20 mouse cellular contexts compared by ENCODE assay signal in the genomic region with DNA sequence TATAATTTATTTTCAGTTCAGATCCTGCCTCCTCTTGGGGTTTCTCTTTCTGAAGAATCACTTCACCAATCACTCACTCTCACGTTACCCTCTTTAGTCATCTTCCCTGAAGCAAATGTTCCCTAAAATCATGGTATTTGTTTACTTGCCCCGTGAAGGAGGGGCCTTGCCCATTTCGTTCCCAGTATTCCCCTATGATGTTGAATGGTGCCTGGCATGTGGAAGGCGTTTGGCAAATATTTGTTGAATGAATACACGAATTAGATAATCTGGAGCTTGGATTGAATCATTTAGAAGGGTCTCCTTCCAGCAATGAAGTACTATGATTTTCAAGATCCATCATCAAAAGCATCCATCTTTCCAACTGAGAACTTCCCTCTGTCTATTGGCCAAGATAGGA.
A peak's percentile ranks its signal among the peaks of the same experiment; 100 is the strongest.
DNase-seq lines count a peak whose midpoint lies in the region; ATAC-seq and TF ChIP-seq lines count a peak whose summit lies in the region.
"Had no signal": no experiment of that assay in that cellular context is flagged by ENCODE, and none has a peak within 500 bp of the region (broad histone marks: within the 10 kb centered on the region; RNA-seq: fewer than 3 reads in every experiment).

No protein-coding gene starts in this region.

- no peaks in the 10 kb centered on the region for H3K9me3 ChIP-seq in heart, embryonic 12.5 days (replicated peaks)
- H3K9me3 ChIP-seq in lung, embryonic 14.5 days (ENCODE audit: low read depth, low read length) = no peaks in the 10 kb centered on the region
- no peaks in the 10 kb centered on the region for H3K9me3 ChIP-seq in lung, postnatal 0 days (ENCODE audit: low read length)
- no peaks in the 10 kb centered on the region for H3K9me3 ChIP-seq in hindbrain, embryonic 16.5 days (ENCODE audit: control insufficient read depth, low read length)
- H3K9me3 ChIP-seq: intestine, embryonic 15.5 days; liver, embryonic 13.5 days; midbrain, embryonic 13.5 days; neural tube, embryonic 13.5 days had no signal

- no peak for ATAC-seq in heart, embryonic 12.5 days (ENCODE audit: insufficient number of reproducible peaks, low FRiP score)
- peak; percentile 5; the same call in 1 of the 2 replicates for ATAC-seq in lung, embryonic 14.5 days (ENCODE audit: insufficient read depth)
- peak; percentile 17 for ATAC-seq in lung, postnatal 0 days
- ATAC-seq in hindbrain, embryonic 16.5 days = no peak
- ATAC-seq: forebrain, embryonic 16.5 days; hindbrain, postnatal 0 days; midbrain, embryonic 13.5 days had no signal

- intact Hi-C loops in heart, postnatal 10 days (cut with DNase I) = no loop called here

- WGBS in heart, embryonic 12.5 days = 69% methylated on average over 5 of the region's 5 CpGs
- WGBS in lung, embryonic 14.5 days = 29% methylated on average over 5 of the region's 5 CpGs
- 35% methylated on average over 5 of the region's 5 CpGs for WGBS in lung, postnatal 0 days
- WGBS in hindbrain, embryonic 16.5 days = 67% methylated on average over 5 of the region's 5 CpGs

- no peak overlapping the region for H3K9ac ChIP-seq in heart, embryonic 12.5 days
- H3K9ac ChIP-seq in lung, embryonic 14.5 days = no peak overlapping the region
- H3K9ac ChIP-seq in lung, postnatal 0 days (replicated peaks; ENCODE audit: low read depth) = no peak overlapping the region
- no peak overlapping the region for H3K9ac ChIP-seq in hindbrain, embryonic 16.5 days (ENCODE audit: low read depth, low read length)
- H3K9ac ChIP-seq: intestine, embryonic 15.5 days; liver, embryonic 13.5 days; midbrain, embryonic 13.5 days; neural tube, embryonic 13.5 days had no signal

- no peak for TF ChIP-seq CTCF in lung, embryonic 14.5 days (IDR thresholded peaks at IDR 0.05; ENCODE audit: low read depth)
- TF ChIP-seq CTCF in lung, postnatal 0 days (IDR thresholded peaks at IDR 0.05) = no peak

- H3K27ac ChIP-seq in heart, embryonic 12.5 days (ENCODE audit: poor library complexity, severe bottlenecking) = peak overlapping the region; percentile 19; the same call in 1 of the 2 replicates
- no peak overlapping the region for H3K27ac ChIP-seq in lung, embryonic 14.5 days (ENCODE audit: low read depth)
- H3K27ac ChIP-seq in lung, postnatal 0 days (ENCODE audit: low read length) = 0 out of 2 replicates have a peak overlapping the region, but pooled peaks have one; percentile 10
- H3K27ac ChIP-seq in hindbrain, embryonic 16.5 days (ENCODE audit: low read depth, low read length) = no peak overlapping the region
- H3K27ac ChIP-seq: hindbrain, postnatal 0 days; intestine, embryonic 15.5 days; liver, embryonic 13.5 days; macrophage; midbrain, embryonic 13.5 days; neural tube, embryonic 13.5 days had no signal

- TF ChIP-seq EP300 in lung, postnatal 0 days (IDR thresholded peaks at IDR 0.05) = no peak

- no peaks in the 10 kb centered on the region for H3K36me3 ChIP-seq in heart, embryonic 12.5 days
- H3K36me3 ChIP-seq in lung, embryonic 14.5 days (ENCODE audit: insufficient read depth) = no peaks in the 10 kb centered on the region
- H3K36me3 ChIP-seq in lung, postnatal 0 days (ENCODE audit: insufficient read depth, low read length) = no peaks in the 10 kb centered on the region
- H3K36me3 ChIP-seq in hindbrain, embryonic 16.5 days (ENCODE audit: control insufficient read depth, insufficient read depth, low read length) = no peaks in the 10 kb centered on the region
- H3K36me3 ChIP-seq: intestine, embryonic 15.5 days; liver, embryonic 13.5 days; midbrain, embryonic 13.5 days; neural tube, embryonic 13.5 days had no signal

- H3K4me1 ChIP-seq in heart, embryonic 12.5 days (replicated peaks) = peaks cover 22% of the 10 kb centered on the region
- peaks cover 8% of the 10 kb centered on the region; the same call in 1 of the 2 replicates for H3K4me1 ChIP-seq in lung, embryonic 14.5 days (ENCODE audit: insufficient read depth)
- H3K4me1 ChIP-seq in lung, postnatal 0 days (ENCODE audit: insufficient read depth, low read depth, low read length) = peaks cover 5% of the 10 kb centered on the region; the same call in 1 of the 2 replicates
- no peaks in the 10 kb centered on the region for H3K4me1 ChIP-seq in hindbrain, embryonic 16.5 days (ENCODE audit: control insufficient read depth, insufficient read depth, low read depth, low read length)
- H3K4me1 ChIP-seq: intestine, embryonic 15.5 days; liver, embryonic 13.5 days; midbrain, embryonic 13.5 days; neural tube, embryonic 13.5 days had no signal

- no peak overlapping the region for H3K4me3 ChIP-seq in heart, embryonic 12.5 days
- no peak overlapping the region for H3K4me3 ChIP-seq in lung, embryonic 14.5 days (ENCODE audit: low read depth, low read length)
- no peak overlapping the region for H3K4me3 ChIP-seq in lung, postnatal 0 days (ENCODE audit: low read depth, low read length)
- no peak overlapping the region for H3K4me3 ChIP-seq in hindbrain, embryonic 16.5 days (ENCODE audit: low read length)
- H3K4me3 ChIP-seq: erythroblast, embryonic 14.5 days; intestine, embryonic 15.5 days; liver, embryonic 13.5 days; midbrain, embryonic 13.5 days; neural tube, embryonic 13.5 days had no signal

- no peak overlapping the region for H3K4me2 ChIP-seq in heart, embryonic 12.5 days
- no peak overlapping the region for H3K4me2 ChIP-seq in lung, embryonic 14.5 days
- H3K4me2 ChIP-seq in lung, postnatal 0 days (replicated peaks; ENCODE audit: low read depth, low read length) = no peak overlapping the region
- no peak overlapping the region for H3K4me2 ChIP-seq in hindbrain, embryonic 16.5 days (ENCODE audit: low read length)
- H3K4me2 ChIP-seq: intestine, embryonic 15.5 days; liver, embryonic 13.5 days; midbrain, embryonic 13.5 days; neural tube, embryonic 13.5 days had no signal

- no peak for DNase-seq in heart, postnatal 10 days
- no peak for DNase-seq in lung, embryonic 14.5 days
- DNase-seq in lung, postnatal 4 days = no peak
- DNase-seq in lung, postnatal 0 days (ENCODE audit: low spot score) = peak; percentile 30
- DNase-seq in skeletal muscle tissue, adult 2 months (ENCODE audit: low read depth, low spot score) = peak; percentile 49
- DNase-seq: adrenal gland, adult 8-10 months; B cell, adult 2 months; cerebellum, adult 2 months; layer of hippocampus, postnatal 36 days; liver, embryonic 13.5 days; right cerebral cortex, postnatal 4 days had no signal

- H3K27me3 ChIP-seq in heart, embryonic 12.5 days (replicated peaks) = no peaks in the 10 kb centered on the region
- no peaks in the 10 kb centered on the region for H3K27me3 ChIP-seq in lung, embryonic 14.5 days (ENCODE audit: insufficient read depth, low read length)
- no peaks in the 10 kb centered on the region for H3K27me3 ChIP-seq in lung, postnatal 0 days (replicated peaks; ENCODE audit: insufficient read depth, low read length)
- no peaks in the 10 kb centered on the region for H3K27me3 ChIP-seq in hindbrain, embryonic 16.5 days (replicated peaks; ENCODE audit: control insufficient read depth, insufficient read depth, low read length)
- H3K27me3 ChIP-seq: intestine, embryonic 15.5 days; liver, embryonic 13.5 days; midbrain, embryonic 13.5 days; neural tube, embryonic 13.5 days had no signal

Comparison
In these comparisons a context has a peak if more than half of its experiments do, and no peak if none do; other contexts are left out.
1. H3K27ac ChIP-seq: peak in heart, embryonic 12.5 days (single experiment) and lung, postnatal 0 days (single experiment); none in lung, embryonic 14.5 days (single experiment) and hindbrain, embryonic 16.5 days (single experiment).
2. DNase-seq: peak in lung, postnatal 0 days (single experiment) and skeletal muscle tissue, adult 2 months (single experiment); none in heart, postnatal 10 days (0 of 2), lung, embryonic 14.5 days (single experiment) and lung, postnatal 4 days (0 of 2).
3. ATAC-seq: peak in lung, embryonic 14.5 days (single experiment) and lung, postnatal 0 days (single experiment); none in heart, embryonic 12.5 days (single experiment) and hindbrain, embryonic 16.5 days (single experiment).